Mouse (Mus musculus) midbrain, postnatal 0 days (tissue): Measurements from ENCODE around the gene Timm44. TPM values are rescaled to one million over a fixed set of nuclear protein-coding genes. Genes with fewer than 3 reads are reported as not detected.

Experiments
- ATAC-seq: fragments of 200-750 bp; cut with Nextera tagmentation; 2 replicates; pipeline ENCODE4 v1.8.0; 2017; ENCODE audit warnings: moderate number of reproducible peaks, mild to moderate bottlenecking, moderate TSS enrichment, moderate library complexity; ENCODE audit not compliant: low FRiP score
- DNase-seq: peaks from one replicate; pipeline ENCODE4 v3.0.0-alpha.2; 2015; ENCODE audit warnings: low spot score
- H3K27ac ChIP-seq: fragments of 300-500 bp; sonication (generic); 2 replicates; pipeline ENCODE4 v1.5.1; 2014; ENCODE audit warnings: low read depth, mild to moderate bottlenecking, low read length, mixed read lengths
- H3K27me3 ChIP-seq: fragments of 300-500 bp; sonication (generic); 2 replicates; pipeline ENCODE4 v1.6.1; 2014; ENCODE audit warnings: low read length, control low read depth, mixed read lengths; ENCODE audit not compliant: insufficient read depth
- H3K36me3 ChIP-seq: fragments of 300-500 bp; sonication (generic); 2 replicates; pipeline ENCODE4 v1.6.1; 2014; ENCODE audit warnings: low read length, control low read depth, mixed read lengths; ENCODE audit not compliant: insufficient read depth
- H3K4me1 ChIP-seq: fragments of 300-500 bp; sonication (generic); 2 replicates; pipeline ENCODE4 v1.6.1; 2014; ENCODE audit warnings: mild to moderate bottlenecking, control low read depth, antibody characterized with exemption, low read length, mixed read lengths; ENCODE audit not compliant: insufficient read depth
- H3K4me2 ChIP-seq: fragments of 300-500 bp; sonication (generic); 2 replicates; pipeline ENCODE4 v1.6.1; 2014; ENCODE audit warnings: low read depth, mild to moderate bottlenecking, low read length, mixed read lengths; ENCODE audit not compliant: poor library complexity, severe bottlenecking
- H3K4me3 ChIP-seq: fragments of 300-500 bp; sonication (generic); 2 replicates; pipeline ENCODE4 v1.5.1; 2014; ENCODE audit warnings: low read depth, mild to moderate bottlenecking, low read length, moderate library complexity
- H3K9ac ChIP-seq: fragments of 300-500 bp; sonication (generic); replicated peaks from 2 replicates; pipeline ENCODE4 v1.6.1; 2014; ENCODE audit warnings: mild to moderate bottlenecking, low read length, moderate library complexity, mixed read lengths; ENCODE audit not compliant: poor library complexity, severe bottlenecking
- H3K9me3 ChIP-seq: fragments of 300-500 bp; sonication (generic); 2 replicates; pipeline ENCODE4 v1.6.1; 2016; ENCODE audit warnings: low read length, control low read depth
- CTCF ChIP-seq: IDR thresholded peaks from 2 replicates; pipeline ENCODE4 v1.5.1; 2016; ENCODE audit warnings: antibody characterized with exemption, mild to moderate bottlenecking
- WGBS: fragments of 180-500 bp; shearing (Covaris S2); extraction: QIAGEN DNeasy Blood & Tissue Kit; methylation state at CpG from one replicate; pipeline ENCODE4 v1.1.7; 2014; 5-methylcytosine and 5-hydroxymethylcytosine counted together
- polyA plus RNA-seq: library from polyadenylated mRNA; unstranded; fragments of >200 nt; fragmentation: Nextera tagmentation; extraction: Ambion mirVana; gene quantifications from 2 replicates; pipeline ENCODE4 v1.2.1, GENCODE M21; 2015
- total RNA-seq: library from RNA; depleted of rRNA; stranded (reverse); fragments of >200 nt; gene quantifications from 2 replicates; pipeline ENCODE4 v1.2.3, GENCODE M21; 2014

Gene Timm44
- total and polyA plus RNA-seq, 2 experiments from 2014 or later, result 52.7 to 58.0 TPM

- peak within 1 kb of the TSS; percentile 89 for H3K27ac ChIP-seq
- peak; percentile 100 for DNase-seq
- TF ChIP-seq CTCF, result peak; percentile 74
- peaks cover 16% of the 10 kb centered on the region for H3K36me3 ChIP-seq
- peak within 1 kb of the TSS; percentile 79 for H3K9ac ChIP-seq
- H3K27me3 ChIP-seq, result no peaks in the 10 kb centered on the region
- peak; percentile 96 for ATAC-seq
- under 1% methylated on average over 62 of the region's 71 CpGs for WGBS
- peak within 1 kb of the TSS; percentile 85 for H3K4me2 ChIP-seq
- H3K4me3 ChIP-seq, result peak within 1 kb of the TSS; percentile 82
- peaks cover 8% of the 10 kb centered on the region for H3K4me1 ChIP-seq
- no peaks in the 10 kb centered on the region for H3K9me3 ChIP-seq
Observed at GRCm38 (mm10) chr8:4238434-4239192, 37.1 kb downstream of the Timm44 start, which contains the start of the genes Map2k7 and Gm49320. Map2k7 (plus strand) TSS chr8:4238740. Gm49320 (plus strand) TSS chr8:4238865.

- 13% methylated on average over 15 of the region's 15 CpGs for WGBS
- peaks cover 9% of the 10 kb centered on the region; the same call in 1 of the 2 replicates for H3K36me3 ChIP-seq
- TF ChIP-seq CTCF, result no peak
Observed at GRCm38 (mm10) chr8:4237814-4238433, 37.8 kb downstream of the Timm44 start.

GRCm38 (mm10) chr8:4230612-4231351 lies 44.9 kb downstream of the Timm44 start:
- Histone ChIP-seq H3K4me1 (no peaks in the 10 kb centered on the region), H3K4me2 (no peak overlapping the region), H3K4me3 (no peak overlapping the region), H3K36me3 (no peaks in the 10 kb centered on the region), H3K27me3 (peaks cover 7% of the 10 kb centered on the region), H3K9me3 (no peaks in the 10 kb centered on the region), H3K27ac (no peak overlapping the region), H3K9ac (no peak overlapping the region)
- DNase-seq (no peak), ATAC-seq (no peak)
- no peak for TF ChIP-seq CTCF
- 63% methylated on average over 10 of the region's 10 CpGs for WGBS

More at GRCm38 (mm10) chr8:4237814-4238433, 37.8 kb downstream of the Timm44 start:
- Histone ChIP-seq H3K4me2 (peak overlapping the region; percentile 67), H3K27ac (peak overlapping the region; percentile 89), H3K9ac (peak overlapping the region; percentile 59), H3K27me3 (no peaks in the 10 kb centered on the region), H3K4me1 (peaks cover 8% of the 10 kb centered on the region), H3K9me3 (no peaks in the 10 kb centered on the region), H3K4me3 (peak overlapping the region; percentile 82)
- DNase-seq (no peak), ATAC-seq (peak; percentile 35; the same call in 1 of the 2 replicates)

- WGBS, result 57% methylated on average over 5 of the region's 5 CpGs
- DNase-seq (no peak), ATAC-seq (no peak)
- H3K27me3 ChIP-seq, result peaks cover 7% of the 10 kb centered on the region
- no peak for TF ChIP-seq CTCF
- H3K4me2 ChIP-seq, result no peak overlapping the region
- H3K36me3 ChIP-seq, result no peaks in the 10 kb centered on the region
- no peak overlapping the region for H3K9ac ChIP-seq
- H3K4me1 ChIP-seq, result no peaks in the 10 kb centered on the region
- no peak overlapping the region for H3K27ac ChIP-seq
- H3K9me3 ChIP-seq, result no peaks in the 10 kb centered on the region
- H3K4me3 ChIP-seq, result no peak overlapping the region
Observed at GRCm38 (mm10) chr8:4229784-4230183, 45.9 kb downstream of the Timm44 start.

- Histone ChIP-seq H3K9ac (no peak overlapping the region), H3K9me3 (no peaks in the 10 kb centered on the region), H3K4me3 (no peak overlapping the region), H3K27me3 (peaks cover 7% of the 10 kb centered on the region), H3K4me1 (no peaks in the 10 kb centered on the region), H3K27ac (no peak overlapping the region), H3K36me3 (no peaks in the 10 kb centered on the region), H3K4me2 (no peak overlapping the region)
- ATAC-seq (no peak), DNase-seq (no peak)
- WGBS, result 94% methylated on average over 4 of the region's 4 CpGs
- no peak for TF ChIP-seq CTCF
Observed at GRCm38 (mm10) chr8:4227919-4228318, 47.8 kb downstream of the Timm44 start.
